Mouse (Mus musculus) myocyte (in vitro differentiated cells): ENCODE data around the gene Ppp2r3a. TPM values are rescaled to one million over a fixed set of nuclear protein-coding genes. Genes with fewer than 3 reads are reported as not detected.
A peak's percentile ranks its signal among the peaks of the same experiment; 100 is the strongest.

Experiments used
- H3K27me3 ChIP-seq: one replicate; pipeline ENCODE4 v1.6.1; 2011; ENCODE audit not compliant: control insufficient read depth, insufficient read depth, insufficient read length
- H3K36me3 ChIP-seq: one replicate; pipeline ENCODE4 v1.6.1; 2011; ENCODE audit not compliant: control insufficient read depth, insufficient read depth
- H3K4me2 ChIP-seq: one replicate; pipeline ENCODE4 v1.6.1; 2011; ENCODE audit warnings: low read depth, control low read depth
- H3K4me3 ChIP-seq: one replicate; pipeline ENCODE4 v1.5.1; 2011; ENCODE audit warnings: mild to moderate bottlenecking, control low read depth, moderate library complexity
- H3K79me2 ChIP-seq: one replicate; pipeline ENCODE4 v1.6.1; 2011; ENCODE audit not compliant: control insufficient read depth, insufficient read depth
- H3ac ChIP-seq: one replicate; pipeline ENCODE4 v1.6.1; 2011; ENCODE audit not compliant: control insufficient read depth, insufficient read length
- CEBPB ChIP-seq: IDR thresholded peaks from 2 replicates; pipeline ENCODE4 v1.6.1; 2011; ENCODE audit warnings: mild to moderate bottlenecking, moderate library complexity; ENCODE audit not compliant: poor library complexity, insufficient read depth, severe bottlenecking
- E2F4 ChIP-seq: IDR thresholded peaks from one replicate; pipeline ENCODE4 v1.6.1; 2011; ENCODE audit warnings: mild to moderate bottlenecking, control low read depth, moderate library complexity; ENCODE audit not compliant: insufficient read depth
- MAX ChIP-seq: IDR thresholded peaks from one replicate; pipeline ENCODE4 v1.6.1; 2011; ENCODE audit warnings: low read depth, mild to moderate bottlenecking, control low read depth
- MYOD1 ChIP-seq, 3 experiments: IDR thresholded peaks; one replicate each; pipeline ENCODE4 v1.6.1; 2011; ENCODE audit warnings: control low read depth in 2 of 3, low read depth in 2 of 3, mild to moderate bottlenecking in 2 of 3, moderate library complexity in 1 of 3; ENCODE audit not compliant: insufficient read length in 2 of 3, control insufficient read depth in 1 of 3
- MYOG ChIP-seq, 3 experiments: IDR thresholded peaks; one replicate each; pipeline ENCODE4 v1.6.1; 2011; ENCODE audit warnings: control low read depth in 2 of 3, low read depth in 2 of 3, mild to moderate bottlenecking in 2 of 3; ENCODE audit not compliant: insufficient read length in 2 of 3, control insufficient read depth in 1 of 3, insufficient read depth in 1 of 3
- POLR2A ChIP-seq: IDR thresholded peaks from one replicate; pipeline ENCODE4 v1.6.1; 2011; ENCODE audit warnings: low read depth, mild to moderate bottlenecking, control low read depth, moderate library complexity; ENCODE audit not compliant: insufficient read length
- POLR2AphosphoS2 ChIP-seq: IDR thresholded peaks from one replicate; pipeline ENCODE4 v1.6.1; 2011; ENCODE audit warnings: low read depth, control low read depth; ENCODE audit not compliant: insufficient read length
- REST ChIP-seq: IDR thresholded peaks from one replicate; pipeline ENCODE4 v1.6.1; 2011; ENCODE audit warnings: mild to moderate bottlenecking, control low read depth, moderate library complexity; ENCODE audit not compliant: insufficient read depth, insufficient read length
- SRF ChIP-seq: IDR thresholded peaks from one replicate; pipeline ENCODE4 v1.6.1; 2011; ENCODE audit warnings: low read depth; ENCODE audit not compliant: control insufficient read depth, insufficient read length
- TCF12 ChIP-seq: IDR thresholded peaks from one replicate; pipeline ENCODE4 v1.6.1; 2011; ENCODE audit warnings: mild to moderate bottlenecking, control low read depth; ENCODE audit not compliant: poor library complexity, insufficient read depth, severe bottlenecking
- TCF3 ChIP-seq: IDR thresholded peaks from one replicate; pipeline ENCODE4 v1.6.1; 2011; ENCODE audit warnings: low read depth, control low read depth; ENCODE audit not compliant: insufficient read length
- USF1 ChIP-seq: IDR thresholded peaks from one replicate; pipeline ENCODE4 v1.6.1; 2011; ENCODE audit warnings: low read depth, mild to moderate bottlenecking, control low read depth, moderate library complexity
- polyA plus RNA-seq: library from polyadenylated mRNA; unstranded; fragments of >200 nt; fragmentation: generic; extraction: Trizol; gene quantifications from one replicate; pipeline ENCODE4 v1.2.1, GENCODE M21; 2012; ENCODE audit warnings: missing spikeins

The Ppp2r3a gene
- polyA plus RNA-seq, 1 experiment: 6.0 TPM

GRCm38 (mm10) chr9:101110013-101110412 is 141.6 kb downstream of the Ppp2r3a start:
- TF ChIP-seq POLR2AphosphoS2 (peak; percentile 49), TCF3 (no peak), REST (no peak), USF1 (no peak)
- Histone ChIP-seq H3K4me2 (no peak overlapping the region), H3K36me3 (peaks cover 28% of the 10 kb centered on the region), H3K4me3 (no peak overlapping the region), H3K79me2 (no peaks in the 10 kb centered on the region), H3K27me3 (no peaks in the 10 kb centered on the region), H3ac (no peak overlapping the region)

GRCm38 (mm10) chr9:101107386-101107785 is 144.2 kb downstream of the Ppp2r3a start:
- Histone ChIP-seq H3K36me3 (peaks cover 31% of the 10 kb centered on the region), H3ac (no peak overlapping the region), H3K27me3 (no peaks in the 10 kb centered on the region), H3K4me2 (no peak overlapping the region), H3K4me3 (no peak overlapping the region), H3K79me2 (peaks cover 17% of the 10 kb centered on the region)
- no peak for TF ChIP-seq REST
- TF ChIP-seq SRF: no peak
- peak; percentile 21 for TF ChIP-seq POLR2A
- TF ChIP-seq USF1: no peak
- no peak for TF ChIP-seq CEBPB
- TF ChIP-seq MAX: no peak
- TF ChIP-seq POLR2AphosphoS2: peak; percentile 62
- no peak for TF ChIP-seq MYOG (IDR thresholded peaks at IDR 0.05; ENCODE audit: control insufficient read depth in 1 of 3, insufficient read depth in 1 of 3, insufficient read length in 2 of 3, low read depth in 2 of 3)
- TF ChIP-seq MYOD1 (IDR thresholded peaks at IDR 0.05; ENCODE audit: control insufficient read depth in 1 of 3, insufficient read length in 2 of 3, low read depth in 2 of 3): no peak
- no peak for TF ChIP-seq E2F4
- TF ChIP-seq TCF3: no peak

GRCm38 (mm10) chr9:101105735-101106134 is 145.9 kb downstream of the Ppp2r3a start:
- Histone ChIP-seq H3K79me2 (peaks cover 32% of the 10 kb centered on the region), H3K4me3 (no peak overlapping the region), H3K36me3 (peaks cover 37% of the 10 kb centered on the region), H3K4me2 (no peak overlapping the region), H3K27me3 (no peaks in the 10 kb centered on the region), H3ac (no peak overlapping the region)
- TF ChIP-seq TCF3 (no peak), POLR2AphosphoS2 (peak; percentile 38)

GRCm38 (mm10) chr9:101104931-101105330 is 146.7 kb downstream of the Ppp2r3a start:
- TF ChIP-seq POLR2A: no peak
- TF ChIP-seq POLR2AphosphoS2: peak; percentile 28
- no peak overlapping the region for H3K4me2 ChIP-seq
- H3K79me2 ChIP-seq: peaks cover 40% of the 10 kb centered on the region
- H3K4me3 ChIP-seq: no peak overlapping the region
- H3K36me3 ChIP-seq: peaks cover 42% of the 10 kb centered on the region
- H3K27me3 ChIP-seq: no peaks in the 10 kb centered on the region
- no peak overlapping the region for H3ac ChIP-seq

- TF ChIP-seq SRF (no peak), TCF12 (no peak), TCF3 (no peak), POLR2A (no peak)
- Histone ChIP-seq H3ac (no peak overlapping the region), H3K36me3 (peaks cover 37% of the 10 kb centered on the region), H3K4me3 (no peak overlapping the region), H3K4me2 (no peak overlapping the region), H3K27me3 (no peaks in the 10 kb centered on the region), H3K79me2 (peaks cover 67% of the 10 kb centered on the region)
Measured at GRCm38 (mm10) chr9:101102288-101102687, 149.3 kb downstream of the Ppp2r3a start.

GRCm38 (mm10) chr9:101101547-101101946 is 150.0 kb downstream of the Ppp2r3a start:
- Histone ChIP-seq H3K4me3 (no peak overlapping the region), H3K36me3 (peaks cover 31% of the 10 kb centered on the region), H3K79me2 (peaks cover 74% of the 10 kb centered on the region), H3K27me3 (no peaks in the 10 kb centered on the region), H3K4me2 (no peak overlapping the region), H3ac (no peak overlapping the region)
- TF ChIP-seq MYOD1 (IDR thresholded peaks at IDR 0.05; ENCODE audit: control insufficient read depth in 1 of 3, insufficient read length in 2 of 3, low read depth in 2 of 3): no peak
- no peak for TF ChIP-seq REST
- no peak for TF ChIP-seq SRF
- no peak for TF ChIP-seq MAX
- TF ChIP-seq USF1: no peak
